Mouse (Mus musculus): ENCODE data around the gene Slc35f5.
A peak's percentile ranks its signal among the peaks of the same experiment; 100 is the strongest.
"Not testable (repeated sequence)": the region's sequence is repeated elsewhere in the genome, so short reads cannot be mapped to it uniquely, and the experiment has no call there.

The Slc35f5 gene

GRCm38 (mm10) chr1:125560259-125561192 lies at the start of gene Slc35f5:
Gene Slc35f5 (plus strand): TSS chr1:125560595.
- peak; percentile 88 for DNase-seq (ENCODE audit: low read depth, low spot score)

- DNase-seq (ENCODE audit: low read depth, low spot score), result no peak
These were observed 45.7 kb upstream of the Slc35f5 start for GRCm38 (mm10) chr1:125514706-125515105.

- no peak for DNase-seq (ENCODE audit: low read depth, low spot score)
These were observed 43.3 kb upstream of the Slc35f5 start for GRCm38 (mm10) chr1:125516910-125517659.

- DNase-seq (ENCODE audit: low read depth, low spot score), result no peak
These were observed 41.2 kb upstream of the Slc35f5 start for GRCm38 (mm10) chr1:125519107-125519611.

- DNase-seq (ENCODE audit: low read depth, low spot score), result no peak
These were observed 34.3 kb upstream of the Slc35f5 start for GRCm38 (mm10) chr1:125525965-125526665.

- no peak for DNase-seq (ENCODE audit: low read depth, low spot score)
These were observed 33.8 kb upstream of the Slc35f5 start for GRCm38 (mm10) chr1:125526666-125527004.

- DNase-seq (ENCODE audit: low read depth, low spot score), result no peak
These were observed 33.0 kb upstream of the Slc35f5 start for GRCm38 (mm10) chr1:125527364-125527763.

GRCm38 (mm10) chr1:125533180-125533912 lies 27.0 kb upstream of the Slc35f5 start:
- DNase-seq (ENCODE audit: low read depth, low spot score), result not testable (repeated sequence)

- no peak for DNase-seq (ENCODE audit: low read depth, low spot score)
These were observed 23.3 kb upstream of the Slc35f5 start for GRCm38 (mm10) chr1:125537131-125537530.

- DNase-seq (ENCODE audit: low read depth, low spot score), result no peak
These were observed 22.6 kb upstream of the Slc35f5 start for GRCm38 (mm10) chr1:125537776-125538175.

GRCm38 (mm10) chr1:125539312-125539711 lies 21.1 kb upstream of the Slc35f5 start:
- DNase-seq (ENCODE audit: low read depth, low spot score), result no peak

- no peak for DNase-seq (ENCODE audit: low read depth, low spot score)
These were observed 18.1 kb upstream of the Slc35f5 start for GRCm38 (mm10) chr1:125542008-125542999.

- DNase-seq (ENCODE audit: low read depth, low spot score), result no peak
These were observed 10.5 kb upstream of the Slc35f5 start for GRCm38 (mm10) chr1:125549872-125550271.

- DNase-seq (ENCODE audit: low read depth, low spot score), result no peak
These were observed 10.0 kb upstream of the Slc35f5 start for GRCm38 (mm10) chr1:125550359-125550758.

GRCm38 (mm10) chr1:125551564-125551963 lies 8.8 kb upstream of the Slc35f5 start:
- no peak for DNase-seq (ENCODE audit: low read depth, low spot score)

GRCm38 (mm10) chr1:125559261-125559660 lies 1.1 kb upstream of the Slc35f5 start:
- no peak for DNase-seq (ENCODE audit: low read depth, low spot score)

GRCm38 (mm10) chr1:125559721-125560120 lies 674 bp upstream of the Slc35f5 start:
- no peak for DNase-seq (ENCODE audit: low read depth, low spot score)

GRCm38 (mm10) chr1:125561206-125561605 lies 811 bp downstream of the Slc35f5 start:
- peak; percentile 41 for DNase-seq (ENCODE audit: low read depth, low spot score)

GRCm38 (mm10) chr1:125561841-125562240 lies 1.4 kb downstream of the Slc35f5 start:
- DNase-seq (ENCODE audit: low read depth, low spot score), result no peak

- no peak for DNase-seq (ENCODE audit: low read depth, low spot score)
These were observed 7.7 kb downstream of the Slc35f5 start for GRCm38 (mm10) chr1:125568126-125568525.
